Mouse (Mus musculus) megakaryocyte, adult 5-6 weeks (primary cell): ENCODE results near the gene Arih1. TPM values are rescaled to one million over a fixed set of nuclear protein-coding genes. Genes with fewer than 3 reads are reported as not detected.

Experiments
- ATAC-seq: 2 replicates; pipeline ENCODE4 v1.8.0; 2016; ENCODE audit warnings: mild to moderate bottlenecking, inconsistent platforms; ENCODE audit not compliant: poor library complexity, severe bottlenecking
- total RNA-seq, 2 experiments: library from RNA; stranded (forward) in 1 of 2; stranded (reverse) in 1 of 2; fragments of 153-499, 151-499 nt in 1 of 2; fragments of 221-1000, 200-1000 nt in 1 of 2; gene quantifications; 2 replicates each; pipeline versions ENCODE4 v1.2.3 to v1.2.4; 2015 to 2017

The Arih1 gene
- 84.9 and 95.7 TPM in 2 replicates for total RNA-seq (2015)
- 71.7 and 94.6 TPM in 2 replicates for total RNA-seq (2017)

DNA sequence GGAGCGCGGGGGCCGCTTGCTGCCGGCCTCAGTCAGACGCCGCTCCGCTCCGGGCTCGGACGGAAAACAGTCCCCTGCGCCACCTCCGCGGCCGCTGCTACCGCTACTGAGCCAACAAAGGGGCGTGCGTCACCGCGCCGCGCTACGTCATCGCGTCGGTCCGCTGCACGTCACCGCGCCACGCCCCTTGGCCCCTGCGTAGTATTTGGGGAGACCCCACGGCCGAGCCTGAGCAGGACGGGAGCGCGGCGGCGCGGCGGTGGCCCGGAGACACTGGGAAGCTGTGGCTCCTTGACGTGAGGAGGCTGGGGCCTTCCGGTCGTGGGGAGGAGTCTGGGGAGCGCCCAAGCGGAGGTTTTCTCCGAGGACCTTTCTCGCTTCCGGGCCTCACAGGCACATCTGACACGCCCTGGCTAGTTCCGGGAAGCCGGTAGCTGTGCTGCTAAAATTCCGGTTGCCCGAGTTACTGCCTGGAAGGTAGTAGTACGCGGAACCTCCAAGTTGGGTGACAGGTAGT lies at the start of gene Arih1:
Gene Arih1 (minus strand): TSS at position 70 of the 517 bp plus-strand sequence.
- ATAC-seq = peak; percentile 89

DNA sequence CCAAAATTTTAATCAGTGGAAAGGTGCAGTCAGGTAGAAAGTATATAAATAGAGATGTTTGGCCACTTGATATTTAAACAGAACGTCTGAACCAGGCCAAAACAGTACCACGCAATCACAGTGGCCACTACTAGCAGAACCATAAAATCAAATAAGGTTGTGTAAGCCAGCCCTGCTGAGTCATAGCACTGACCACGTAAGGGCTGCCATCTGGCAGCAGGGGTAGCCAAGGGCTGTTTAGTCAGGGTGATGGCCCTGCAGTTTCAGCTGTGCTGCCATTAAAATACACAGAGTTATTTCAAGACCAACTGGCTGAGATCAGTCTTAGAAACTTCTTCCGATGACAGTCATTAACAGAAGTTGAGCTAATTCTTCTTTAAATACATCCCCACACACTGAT lies 47.5 kb upstream of the Arih1 start:
- ATAC-seq = peak; percentile 57

DNA sequence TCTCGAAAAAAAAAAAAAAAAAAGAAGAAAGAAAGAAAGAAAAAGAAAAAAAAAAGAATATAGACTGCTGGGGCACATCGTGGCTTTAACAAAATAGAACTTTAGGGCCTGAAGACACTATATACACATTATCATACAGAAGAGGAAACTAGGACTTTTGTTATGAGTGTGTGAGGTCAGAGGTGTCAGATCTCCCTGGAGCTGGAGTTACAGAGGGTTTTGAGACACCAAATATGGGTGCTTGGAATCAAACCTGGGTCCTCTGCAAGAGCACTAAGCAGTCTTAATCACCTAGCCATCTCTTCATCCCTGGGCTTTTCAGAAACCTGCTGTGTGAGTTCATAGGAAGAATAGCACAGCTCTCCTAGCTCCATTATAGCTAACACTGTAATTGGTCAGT lies 47.0 kb upstream of the Arih1 start:
- ATAC-seq = no peak

DNA sequence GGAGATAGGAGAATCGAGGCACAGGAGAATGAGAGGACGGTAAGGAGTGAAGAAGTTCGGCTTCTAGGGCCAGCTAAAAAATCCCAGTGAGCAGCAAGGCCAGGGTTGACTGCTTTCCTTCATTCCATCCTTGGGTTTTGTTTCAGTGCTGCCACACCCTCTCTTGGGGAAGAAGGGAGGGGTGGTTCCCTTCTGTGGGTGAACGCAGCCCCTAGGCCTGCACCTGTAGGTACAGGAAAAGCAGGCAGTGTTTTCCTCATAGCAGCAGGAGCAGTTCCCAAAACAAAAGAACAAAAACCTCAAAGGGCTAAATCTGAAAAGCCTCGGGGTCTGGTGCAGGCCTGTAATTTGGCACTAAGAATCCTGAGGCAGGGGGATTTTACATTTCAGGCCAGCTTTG lies 45.2 kb upstream of the Arih1 start:
- ATAC-seq = no peak

DNA sequence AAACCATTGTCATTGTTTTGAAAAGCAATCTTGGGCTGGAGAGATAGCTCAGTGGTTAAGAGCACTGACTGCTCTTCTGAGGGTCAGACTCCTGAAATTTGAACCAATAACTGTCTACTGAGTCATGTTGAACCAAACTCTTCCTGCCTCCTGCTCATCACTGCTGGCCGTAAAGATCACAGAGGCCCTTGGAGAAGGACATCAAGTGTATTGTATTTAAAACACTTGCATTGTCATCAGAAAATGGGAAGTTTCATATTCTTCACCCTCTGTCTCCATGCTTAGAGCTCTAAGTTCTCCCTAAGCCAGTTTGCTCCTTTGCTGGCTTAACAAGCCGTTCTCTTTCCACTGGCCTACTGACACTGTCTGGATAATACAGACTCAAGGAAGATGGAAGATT lies 41.9 kb upstream of the Arih1 start:
- peak; percentile 70 for ATAC-seq

DNA sequence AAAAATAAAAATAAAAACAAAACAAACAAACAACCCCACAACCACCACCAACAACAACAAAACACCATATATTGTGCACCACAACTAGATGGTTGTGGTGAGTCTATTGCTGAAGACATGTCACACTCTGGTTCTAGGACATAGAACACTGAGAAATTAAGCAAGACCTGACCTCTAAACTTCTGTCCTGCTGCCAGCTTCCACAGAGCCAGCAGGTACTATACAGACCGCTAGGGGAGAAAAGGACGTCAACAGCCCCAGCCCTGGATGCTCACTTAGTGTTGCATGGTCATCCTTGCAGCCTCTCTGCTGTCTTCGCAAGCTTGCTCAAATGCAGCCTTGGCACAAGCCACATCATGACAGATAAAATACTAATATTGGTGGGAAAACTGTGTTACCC lies 41.2 kb upstream of the Arih1 start:
- ATAC-seq = peak; percentile 51

DNA sequence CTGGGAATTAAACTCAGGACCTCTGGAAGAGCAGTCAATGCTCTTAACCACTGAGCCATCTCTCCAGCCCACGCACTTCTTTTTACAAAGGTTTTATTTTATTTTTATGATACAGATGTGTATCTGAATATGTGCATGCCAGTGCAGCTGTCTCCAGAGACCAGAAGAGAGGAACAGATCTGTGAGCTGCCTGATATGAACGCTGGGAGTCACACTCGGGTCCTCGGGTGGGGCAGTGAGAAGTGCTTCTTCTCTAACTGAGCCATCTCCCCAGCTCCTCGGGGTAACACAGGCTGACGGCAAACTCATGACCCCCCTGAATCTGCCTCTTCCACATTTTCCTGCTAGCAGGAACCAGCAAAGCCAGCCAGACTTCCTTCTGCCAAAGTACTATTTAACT lies 40.3 kb upstream of the Arih1 start:
- ATAC-seq = no peak

DNA sequence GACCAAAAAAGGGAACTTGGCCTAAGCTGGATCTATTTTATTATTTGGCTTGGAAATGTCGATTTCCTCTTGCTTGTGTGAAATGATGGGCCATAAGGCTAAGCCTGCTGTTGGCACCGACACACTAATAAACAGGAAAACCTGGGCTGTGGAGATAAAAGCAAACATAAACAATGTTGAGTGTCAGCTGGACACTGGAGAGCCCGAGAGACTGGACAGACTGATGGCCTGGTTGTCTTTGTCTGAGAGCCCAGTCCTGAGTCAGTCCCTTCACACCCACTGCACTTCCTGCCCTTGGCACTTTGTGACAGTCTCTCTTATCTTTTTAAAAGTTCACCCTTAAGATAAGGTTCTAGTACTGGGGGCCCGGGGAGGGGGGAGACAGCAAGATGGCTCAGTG lies 36.5 kb upstream of the Arih1 start:
- ATAC-seq = no peak

DNA sequence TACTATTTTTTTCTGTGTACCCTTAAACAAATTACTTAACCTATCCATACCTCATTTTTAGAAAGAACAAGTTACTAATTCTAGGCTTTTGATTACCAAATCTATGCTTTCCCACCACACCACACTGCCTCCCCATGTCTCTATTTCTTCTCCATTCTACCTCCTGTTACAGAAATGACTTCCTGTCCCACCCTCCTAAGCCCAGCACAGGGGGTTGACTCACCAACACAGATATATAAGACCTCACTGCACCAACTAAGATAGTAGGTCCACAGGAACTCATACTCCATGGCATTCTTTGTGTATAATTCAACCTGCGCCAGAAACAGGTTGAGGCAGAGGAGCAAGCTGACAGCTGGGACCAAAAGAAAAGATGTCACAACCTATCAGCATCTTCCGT lies 33.0 kb upstream of the Arih1 start:
- no peak for ATAC-seq

DNA sequence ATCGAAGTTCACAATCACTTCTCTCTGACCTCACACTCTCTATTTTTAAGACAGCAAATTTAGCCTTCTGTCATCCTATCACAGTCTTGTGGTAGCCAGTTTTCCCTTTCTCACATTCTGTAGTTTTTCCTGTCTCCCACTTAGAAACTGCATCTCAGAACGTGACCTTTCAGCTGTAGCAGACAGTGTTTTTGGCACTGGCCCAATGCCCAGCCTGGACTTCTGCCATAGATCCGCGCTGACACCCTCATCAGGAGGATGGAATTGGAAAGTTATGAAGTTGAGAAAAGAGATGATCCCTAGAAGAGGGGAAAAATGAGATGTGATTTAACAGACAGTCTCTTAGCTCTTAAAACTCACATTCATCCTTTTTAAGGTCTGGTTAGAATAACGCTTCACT lies 32.6 kb upstream of the Arih1 start:
- no peak for ATAC-seq

DNA sequence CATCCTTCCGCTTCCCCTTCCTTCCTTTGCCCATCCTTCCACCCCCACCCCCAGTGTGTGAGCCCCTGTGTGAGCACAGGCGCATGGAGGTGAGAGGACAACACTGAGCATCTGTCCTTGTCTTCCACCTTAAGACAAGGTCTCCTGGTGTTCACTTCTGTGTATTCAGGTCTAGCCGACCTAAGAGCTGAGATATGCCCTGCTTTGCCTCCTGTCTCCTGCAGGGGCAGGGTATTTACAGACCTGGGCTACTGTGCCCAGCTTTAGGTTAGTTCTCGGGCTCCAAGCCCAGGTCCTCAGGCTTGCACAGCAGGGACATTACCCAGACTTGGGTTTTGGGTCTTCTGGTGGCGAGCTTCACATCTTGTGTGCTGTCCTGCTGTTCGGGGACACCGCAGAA lies 30.7 kb upstream of the Arih1 start:
- ATAC-seq = 0 out of 2 replicates have a peak, but pooled peaks have one; percentile 33

DNA sequence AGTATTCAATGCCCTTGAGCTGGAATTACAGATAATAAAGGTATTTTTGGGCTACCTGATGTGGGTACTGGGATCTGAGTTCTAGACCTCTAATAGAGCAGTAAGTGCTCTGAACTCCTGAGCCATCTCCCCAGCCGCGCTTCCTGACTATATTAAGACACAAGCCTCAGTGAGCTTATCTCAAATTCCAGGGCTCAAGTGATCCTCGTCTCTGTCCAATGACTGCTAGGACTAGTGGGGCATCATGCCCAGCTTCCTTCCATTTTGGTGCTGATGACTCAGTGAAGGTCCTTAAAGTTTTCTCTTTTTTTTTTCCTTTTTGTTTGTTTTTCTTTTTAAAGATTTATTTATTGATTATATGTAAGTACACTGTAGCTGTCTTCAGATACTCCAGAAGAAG lies 28.7 kb upstream of the Arih1 start:
- ATAC-seq = no peak

DNA sequence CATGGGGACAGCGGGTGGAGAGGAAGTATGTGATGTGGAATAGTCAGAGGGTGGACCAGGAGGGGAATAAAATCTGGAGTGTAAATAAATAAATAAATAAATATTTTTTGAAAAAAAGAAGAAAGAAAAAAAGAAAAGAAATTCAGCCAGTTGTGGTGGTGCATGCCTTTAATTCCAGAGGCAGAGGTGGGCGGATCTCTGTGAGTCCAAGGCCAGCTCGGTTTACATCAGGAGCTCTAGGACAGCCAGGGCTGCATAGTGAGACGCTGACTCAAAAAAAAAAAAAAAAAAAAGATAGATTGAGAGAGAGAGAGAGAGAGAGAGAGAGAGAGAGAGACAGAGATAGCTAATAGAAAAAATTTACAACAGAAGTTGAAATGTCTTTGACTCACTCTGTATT lies 26.0 kb upstream of the Arih1 start:
- ATAC-seq = no peak

DNA sequence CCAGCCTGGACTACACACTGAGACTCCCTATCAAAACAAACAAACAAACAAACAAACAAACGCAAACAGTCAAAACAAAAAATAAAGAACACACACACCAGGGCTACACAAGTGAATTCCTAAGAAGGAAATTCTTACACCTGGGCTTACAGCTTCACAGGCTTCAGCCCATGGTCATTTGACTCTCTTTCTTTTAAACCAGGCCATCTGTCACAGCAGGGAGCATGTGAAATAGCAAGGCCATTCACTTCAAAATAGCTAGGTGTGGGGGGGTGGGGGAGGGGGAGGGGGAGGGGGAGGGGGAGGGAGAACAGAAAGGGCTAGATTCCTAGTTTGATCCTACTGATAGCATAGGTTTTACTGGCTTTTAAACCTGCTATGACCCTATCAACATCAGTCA lies 21.7 kb upstream of the Arih1 start:
- no peak for ATAC-seq

DNA sequence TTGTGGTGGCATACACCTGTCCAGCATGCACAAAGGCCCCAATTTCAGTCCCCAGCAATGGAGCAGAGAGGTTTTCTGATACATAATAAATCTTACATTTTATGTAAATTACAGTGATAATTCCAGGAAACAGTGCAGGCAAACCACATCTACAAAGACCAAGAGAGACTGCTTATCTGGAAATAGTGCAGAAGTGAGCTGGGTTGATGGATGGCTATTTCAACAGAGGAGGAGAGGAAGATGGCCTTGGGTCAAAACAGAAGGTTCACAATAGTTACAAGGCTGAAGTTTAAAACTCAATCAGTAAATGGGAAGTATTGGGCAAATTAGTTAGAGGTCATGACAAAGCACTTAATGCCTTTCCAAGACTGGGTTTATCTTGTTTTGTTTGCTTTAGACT lies 913 bp upstream of the Arih1 start:
- ATAC-seq = no peak

DNA sequence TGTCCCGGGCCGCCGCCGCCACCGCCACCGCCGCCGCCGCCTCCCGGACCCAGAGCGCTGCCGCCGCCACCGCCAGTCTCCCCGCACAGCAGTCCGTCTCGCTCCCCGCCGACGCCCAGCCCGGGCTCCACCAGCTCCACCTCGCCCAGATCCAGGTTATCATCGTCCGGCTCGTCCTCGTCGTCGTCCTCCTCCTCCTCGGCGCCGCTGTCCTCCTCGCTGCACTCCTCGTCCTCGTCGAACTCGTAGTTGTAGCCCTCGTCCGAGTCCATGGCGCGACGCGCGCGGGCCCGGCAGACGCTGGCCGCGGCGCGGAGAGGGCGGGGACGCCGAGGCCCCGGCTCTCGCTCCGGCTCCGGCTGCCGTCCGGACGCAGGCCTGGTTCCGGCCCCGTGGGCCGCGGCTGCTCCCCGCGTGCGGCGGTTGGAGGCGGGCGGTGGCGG lies 321 bp downstream of the Arih1 start:
- peak; percentile 8 for ATAC-seq

DNA sequence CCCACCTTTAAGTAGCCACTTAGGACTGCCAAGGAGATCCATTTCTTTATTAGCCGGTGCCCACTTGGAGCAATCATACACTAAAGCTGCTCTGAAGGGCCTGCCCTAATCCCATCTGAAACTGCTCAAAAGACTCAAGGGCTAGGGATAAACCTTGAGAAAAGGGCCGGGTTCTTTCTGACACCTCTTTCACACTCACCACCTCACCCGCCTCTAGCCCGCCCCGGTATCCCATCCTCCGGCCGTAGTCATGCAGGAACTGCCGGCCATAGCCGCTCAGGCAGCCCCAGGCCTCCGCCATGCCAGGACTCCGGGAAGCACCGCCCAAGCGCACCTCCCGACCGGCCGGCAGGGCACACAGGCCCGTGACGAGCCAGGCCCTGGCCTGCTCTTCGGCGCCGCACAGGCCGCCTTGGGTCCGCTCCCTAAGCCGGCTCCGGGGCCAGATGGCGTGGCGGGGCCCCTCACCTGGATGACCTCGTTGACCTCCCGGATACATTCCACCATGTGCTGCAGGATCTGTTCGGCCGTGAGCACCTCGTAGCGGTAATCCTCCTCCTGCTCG lies 825 bp downstream of the Arih1 start:
- ATAC-seq = peak; percentile 50

DNA sequence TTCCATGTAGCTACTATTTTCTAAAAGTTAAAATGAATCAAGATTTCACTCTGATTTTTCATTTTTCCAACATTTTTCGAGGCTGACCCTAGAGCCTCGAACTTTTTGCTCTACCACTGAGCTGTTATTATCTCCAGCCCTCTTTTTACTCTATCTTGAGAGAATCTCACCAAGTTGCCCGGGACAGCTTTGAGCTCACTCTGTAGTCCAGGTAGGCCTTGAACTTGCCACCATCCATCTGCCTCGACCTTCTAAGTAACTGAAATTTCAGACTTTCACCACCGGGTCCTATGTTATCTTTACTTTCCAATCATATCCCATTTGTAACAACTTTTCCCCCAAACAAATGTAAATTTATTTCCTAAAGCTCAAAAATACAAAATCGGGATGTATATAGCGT lies 1.7 kb downstream of the Arih1 start:
- ATAC-seq = no peak

DNA sequence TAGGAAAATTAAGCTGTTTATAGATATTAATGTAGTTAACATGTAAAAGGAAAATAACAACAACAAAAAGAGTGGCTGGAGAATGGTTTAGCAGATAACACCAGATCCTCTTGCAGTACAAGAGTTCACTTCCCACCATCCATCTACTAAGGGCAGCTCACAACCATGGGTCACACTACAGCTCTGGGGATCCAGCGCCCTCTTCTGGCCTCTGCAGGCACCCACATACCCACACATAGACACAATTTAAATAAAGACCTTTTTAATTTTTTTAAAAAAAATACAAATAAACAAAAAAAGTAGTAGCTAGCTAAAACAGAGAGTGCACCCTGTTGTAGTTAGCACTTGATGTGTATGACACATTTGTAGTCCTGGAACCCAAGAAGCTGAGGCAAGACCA lies 4.0 kb downstream of the Arih1 start:
- peak; percentile 23; the same call in 1 of the 2 replicates for ATAC-seq

DNA sequence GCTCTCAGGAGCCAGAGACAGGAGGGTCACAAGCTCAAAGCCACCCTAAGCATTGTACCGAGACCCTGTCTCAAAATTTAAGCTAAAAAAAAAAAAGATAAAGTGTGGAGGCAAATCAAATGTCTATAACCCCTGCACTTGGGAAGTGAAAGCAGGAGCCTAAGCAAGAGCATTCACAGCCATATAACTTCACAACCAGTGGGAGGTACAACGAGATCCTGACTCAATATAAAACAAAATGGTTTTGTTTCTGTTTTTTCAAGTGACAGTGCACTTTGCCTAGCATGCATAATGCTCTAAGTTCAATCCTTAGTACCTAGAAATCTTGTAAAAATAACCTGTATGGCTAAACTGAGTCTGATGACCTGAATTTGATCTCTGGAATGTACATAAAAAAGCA lies 9.8 kb downstream of the Arih1 start:
- peak; percentile 68 for ATAC-seq

DNA sequence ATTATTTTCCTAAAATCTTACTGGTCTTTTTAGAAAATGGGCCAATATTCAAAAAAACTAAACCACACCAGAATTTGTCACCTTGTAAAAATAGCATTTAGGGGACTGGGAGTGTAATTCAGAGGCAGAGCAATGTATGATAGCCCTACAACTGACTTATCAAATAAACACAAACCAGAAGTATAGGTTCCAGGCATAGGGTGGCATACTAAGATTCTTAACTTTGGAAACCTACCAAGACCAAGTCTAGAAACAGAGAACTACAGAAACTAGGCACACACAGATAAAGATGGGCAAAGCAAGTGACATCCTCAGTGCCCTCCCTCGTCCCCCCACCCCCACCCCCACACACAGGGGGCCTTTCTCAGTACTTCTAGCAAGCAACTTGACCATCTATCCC lies 11.6 kb downstream of the Arih1 start:
- no peak for ATAC-seq

DNA sequence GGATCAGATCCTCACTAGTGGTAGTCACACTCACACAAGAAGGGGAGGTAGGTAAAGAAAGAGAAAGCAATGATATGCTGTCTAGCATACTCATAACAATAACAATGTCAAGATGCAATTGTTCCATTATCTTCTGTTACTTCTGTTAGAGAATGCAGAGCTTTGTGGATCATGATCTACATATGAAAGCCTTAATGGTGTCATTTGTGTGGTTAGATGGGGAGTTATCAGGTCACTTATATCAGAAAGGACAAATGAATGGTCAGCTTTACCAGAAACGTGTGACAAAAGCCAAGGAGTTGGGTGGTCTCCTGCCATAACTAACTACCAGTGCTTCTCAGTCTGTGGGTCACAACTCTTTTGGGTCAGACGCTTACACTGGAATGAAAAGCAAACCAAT lies 13.2 kb downstream of the Arih1 start:
- no peak for ATAC-seq

DNA sequence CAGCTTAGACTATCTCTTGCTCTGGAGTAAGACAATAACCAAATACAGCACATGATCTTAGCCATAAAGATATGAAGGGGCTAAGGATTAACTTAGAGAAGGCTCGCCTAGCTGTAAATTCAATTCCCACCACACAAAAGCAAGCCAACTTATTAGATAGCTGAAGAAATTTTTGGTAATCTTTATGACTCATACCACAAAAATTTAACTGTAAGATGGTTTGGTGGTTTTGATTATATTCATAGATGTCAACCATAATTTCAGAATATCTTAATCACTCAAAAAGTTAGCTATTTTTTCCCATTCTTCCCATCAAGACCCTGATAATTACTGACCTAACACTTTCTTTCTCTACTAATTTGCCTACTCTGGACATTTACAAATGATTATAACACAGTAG lies 17.0 kb downstream of the Arih1 start:
- ATAC-seq = no peak
